Mouse (Mus musculus) left cerebral cortex, adult 11 months (tissue): Measurements from ENCODE around the gene Arhgap32.
"Not testable (repeated sequence)": the region's sequence is repeated elsewhere in the genome, so short reads cannot be mapped to it uniquely, and the experiment has no call there.

Experiments used
- DNase-seq: peaks from one replicate; pipeline ENCODE4 v3.0.0; 2022; ENCODE audit warnings: low spot score

Arhgap32 gene

DNA sequence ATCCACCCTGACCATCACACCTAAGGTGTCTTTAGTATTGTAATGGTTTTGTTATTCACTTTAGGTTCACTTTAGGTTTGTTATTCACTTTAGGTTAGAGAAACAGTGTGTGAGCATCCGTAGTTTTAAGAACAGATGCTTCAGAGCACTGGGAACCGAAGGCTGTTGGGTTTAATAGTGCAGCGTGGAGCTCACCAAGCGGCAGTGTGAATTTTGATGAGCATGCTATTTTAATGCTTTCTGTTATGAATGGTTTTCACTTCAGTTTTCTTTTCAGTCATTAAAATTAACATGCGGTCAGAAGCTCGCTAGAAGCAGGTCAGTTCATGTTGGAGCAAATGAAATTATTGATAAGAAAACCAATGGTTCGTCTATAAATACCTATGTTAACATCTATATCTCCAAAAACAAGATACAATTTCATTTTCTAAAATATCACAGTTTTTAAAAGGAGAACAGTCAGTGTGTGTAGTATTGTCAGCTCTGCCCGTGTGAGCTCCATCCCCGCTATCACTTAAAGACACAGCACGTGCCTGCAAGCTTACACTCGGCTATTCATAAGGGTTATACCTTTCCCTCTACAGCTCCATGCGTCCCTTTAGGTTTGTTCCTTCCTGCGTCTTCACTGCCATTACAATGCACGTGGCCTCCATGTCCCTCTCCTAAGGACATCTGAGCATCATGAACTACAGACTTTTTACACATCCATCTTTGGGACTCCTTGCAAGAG, 21.9 kb downstream of the Arhgap32 start:
- DNase-seq: no peak

DNA sequence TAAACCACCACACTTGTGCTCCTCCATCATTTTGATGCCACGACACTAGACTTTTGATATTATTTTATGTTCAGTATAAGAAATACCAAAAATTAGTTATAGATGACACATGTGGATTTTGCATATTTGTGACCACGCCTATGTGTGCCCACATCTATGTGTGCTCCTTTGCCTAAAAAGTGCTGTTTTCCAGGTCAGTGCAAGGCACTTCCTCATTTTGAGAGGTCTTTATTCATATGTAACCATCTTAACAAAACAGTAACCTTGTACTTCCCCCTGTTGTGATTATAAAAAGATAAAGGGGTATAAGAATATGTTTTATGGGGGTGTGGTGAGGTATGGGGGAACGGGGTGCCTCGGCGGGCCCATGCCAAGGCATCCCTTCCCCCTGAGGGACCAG, 22.7 kb downstream of the Arhgap32 start:
- no peak for DNase-seq

DNA sequence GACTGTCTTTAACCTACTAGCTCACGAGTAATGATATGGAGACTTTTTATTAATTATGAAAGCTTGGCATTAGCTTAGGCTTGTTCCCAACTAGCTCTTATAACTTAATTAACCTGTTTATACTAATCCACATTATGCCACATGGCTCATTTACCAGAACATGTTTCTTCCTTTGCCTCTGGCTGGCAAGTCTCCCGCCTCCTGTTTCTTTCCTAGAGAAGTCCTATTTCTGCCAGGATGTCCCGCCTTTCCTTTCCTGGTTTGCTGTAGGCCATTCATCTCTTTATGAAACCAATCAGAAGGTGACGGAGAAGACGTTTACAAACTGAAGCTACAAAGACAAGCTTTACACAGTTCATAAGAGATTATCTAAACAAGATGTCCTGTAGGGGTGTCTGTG, 23.7 kb downstream of the Arhgap32 start:
- DNase-seq: no peak

DNA sequence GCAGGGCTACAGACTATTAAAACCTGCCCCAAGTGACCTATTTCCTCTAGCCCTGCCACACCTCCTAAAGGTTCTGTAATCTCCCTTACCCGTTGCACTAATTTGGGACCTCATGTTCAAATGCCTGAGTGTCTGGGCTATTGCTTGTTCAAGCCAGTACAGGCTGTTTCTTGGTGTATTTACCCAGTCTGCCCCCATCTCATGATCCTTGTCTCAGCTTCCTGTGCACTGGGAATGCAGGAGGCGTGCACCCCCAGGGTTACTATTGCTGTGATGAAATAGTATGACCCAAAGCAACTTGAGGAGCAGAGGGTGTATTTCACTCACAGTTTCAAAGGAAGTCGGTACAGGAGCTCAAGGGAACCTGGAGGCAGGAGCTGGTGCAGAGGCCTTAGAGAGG, 26.9 kb downstream of the Arhgap32 start:
- DNase-seq: no peak

DNA sequence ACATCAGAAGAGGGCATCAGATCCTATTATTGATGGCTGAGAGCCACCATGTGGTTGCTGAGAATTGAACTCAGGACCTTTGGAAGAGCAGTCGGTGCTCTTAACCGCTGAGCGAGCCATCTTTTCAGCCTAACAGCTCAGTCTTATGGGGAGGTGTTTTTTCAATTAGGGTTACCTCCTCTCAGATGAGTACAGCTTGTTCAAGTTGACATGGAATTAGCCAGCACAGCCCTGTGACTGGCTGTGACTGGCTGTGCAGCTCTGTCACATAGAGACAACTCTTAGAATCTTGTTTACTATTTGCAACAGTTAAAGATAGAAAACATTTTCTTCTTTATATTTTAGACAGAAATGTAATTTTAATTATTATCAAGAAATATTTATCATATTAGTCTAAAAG, 27.5 kb downstream of the Arhgap32 start:
- DNase-seq: no peak

DNA sequence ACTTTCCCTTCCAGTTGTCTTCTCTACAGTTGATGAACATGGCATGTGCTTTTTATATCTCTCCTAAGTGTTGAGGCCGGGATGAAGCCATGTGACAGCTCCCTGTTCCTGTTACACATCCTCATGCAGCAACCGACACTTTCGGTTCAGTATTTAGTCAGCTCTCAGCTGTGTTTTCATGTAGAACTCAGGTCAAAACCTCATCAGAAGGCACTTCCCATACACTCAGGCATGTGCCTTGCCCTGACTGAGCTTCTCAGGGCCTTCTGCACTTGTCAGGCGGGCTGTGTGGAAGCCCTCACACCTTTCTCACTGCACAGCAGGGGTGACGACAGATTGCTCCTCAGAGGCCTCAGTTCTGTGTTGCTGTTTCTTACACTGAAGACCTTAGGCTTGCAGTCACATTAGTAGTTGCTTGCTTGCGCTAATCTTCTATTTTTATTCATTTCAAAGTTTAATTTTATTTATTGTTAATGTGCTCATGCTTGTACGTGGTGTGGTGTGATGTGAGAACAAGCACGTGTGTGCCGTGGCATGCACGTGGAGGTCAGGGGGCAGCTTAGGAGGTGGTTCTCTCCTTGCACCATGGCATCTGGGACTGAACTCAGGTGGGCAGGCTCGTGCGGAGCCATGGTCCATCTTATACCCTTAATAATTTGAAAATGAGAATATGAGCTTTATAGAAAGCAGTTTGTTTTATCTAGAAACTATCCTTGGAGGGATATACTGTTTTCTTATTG, 30.5 kb downstream of the Arhgap32 start:
- peak; percentile 26 for DNase-seq

DNA sequence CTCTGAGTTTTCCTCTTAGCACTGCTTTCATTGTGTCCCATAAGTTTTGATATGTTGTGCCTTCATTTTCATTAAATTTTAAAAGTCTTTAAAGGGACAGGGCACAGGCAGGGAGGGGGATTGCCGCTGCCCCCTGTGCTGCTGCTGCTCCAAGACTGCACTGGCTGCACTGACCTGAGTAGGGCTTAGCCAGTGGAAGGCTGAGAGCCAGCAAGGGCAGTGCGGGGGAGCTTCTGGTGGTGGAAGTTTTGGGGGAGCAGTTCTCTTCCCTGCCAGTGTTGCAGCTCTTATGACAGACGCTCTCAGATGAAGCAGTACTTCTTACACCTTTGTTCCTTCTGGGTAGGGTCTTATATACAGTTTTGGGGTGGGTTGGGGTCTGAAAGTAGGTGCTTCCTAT, 33.3 kb downstream of the Arhgap32 start:
- no peak for DNase-seq

DNA sequence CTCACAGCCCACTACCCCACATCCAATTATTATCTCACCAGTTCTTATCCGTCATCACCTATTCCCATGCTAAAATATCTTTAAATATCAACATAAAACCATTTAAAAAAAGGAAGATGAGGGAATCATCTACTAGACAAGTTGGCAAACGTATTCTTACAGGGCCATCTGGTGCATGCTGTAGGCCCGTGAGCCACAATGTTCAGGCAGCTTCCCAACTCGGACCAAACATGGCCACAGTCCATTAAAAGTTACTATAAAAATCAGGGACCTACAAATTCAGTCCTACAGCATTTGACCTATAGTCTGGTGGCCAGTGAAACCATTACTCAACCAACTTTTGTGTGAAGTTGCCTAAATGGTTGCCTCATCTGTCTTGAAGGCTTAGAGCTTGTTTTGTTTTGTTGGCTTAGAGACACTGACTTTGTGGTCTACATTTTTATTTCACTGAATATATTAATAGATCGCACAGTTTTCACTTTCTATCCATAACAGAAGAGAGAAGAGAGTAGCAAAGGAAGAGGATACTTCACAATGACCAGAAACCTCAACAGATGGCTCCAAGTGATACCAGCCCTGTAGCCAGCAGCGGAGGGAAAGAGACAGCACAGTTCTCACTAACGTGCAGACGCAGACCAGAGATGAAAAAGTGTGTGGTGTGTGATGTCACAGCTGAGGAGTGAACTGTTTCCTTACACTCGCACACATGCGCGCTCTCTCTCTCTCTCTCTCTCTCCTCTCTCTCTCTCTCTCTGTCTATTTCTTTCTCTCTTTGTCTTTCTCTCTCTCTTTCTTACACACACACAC, 34.1 kb downstream of the Arhgap32 start:
- no peak for DNase-seq

DNA sequence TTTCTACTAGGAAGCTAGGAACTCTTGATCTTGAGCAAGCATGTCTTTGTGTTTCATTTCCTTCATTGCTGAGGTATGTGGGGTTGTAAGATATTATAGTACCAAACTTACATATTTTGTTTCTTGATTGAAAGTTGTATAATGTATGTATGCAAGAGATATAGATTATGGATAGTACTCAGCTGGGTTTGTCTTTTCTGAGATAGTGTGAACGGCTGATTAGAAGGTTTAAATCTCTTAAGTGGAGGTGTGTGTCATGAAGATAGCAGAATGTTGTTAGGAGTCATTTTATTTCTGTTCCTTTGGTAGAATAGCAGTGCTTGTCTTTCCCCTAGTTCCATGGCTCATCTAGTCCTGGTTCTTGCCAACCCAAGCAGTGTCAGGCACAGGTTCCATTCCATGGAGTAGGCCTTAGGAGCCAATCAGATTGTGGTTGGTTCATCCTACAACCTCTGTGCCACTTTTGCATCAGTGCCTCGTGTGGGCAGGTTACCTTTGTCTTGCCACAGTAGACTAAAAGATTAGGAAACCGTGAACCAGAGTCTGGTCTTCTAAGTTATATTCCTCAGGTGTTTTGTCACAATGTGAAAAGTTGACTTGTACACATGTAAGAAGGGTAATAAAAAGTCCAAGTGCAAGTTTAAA, 38.9 kb downstream of the Arhgap32 start:
- DNase-seq: no peak

DNA sequence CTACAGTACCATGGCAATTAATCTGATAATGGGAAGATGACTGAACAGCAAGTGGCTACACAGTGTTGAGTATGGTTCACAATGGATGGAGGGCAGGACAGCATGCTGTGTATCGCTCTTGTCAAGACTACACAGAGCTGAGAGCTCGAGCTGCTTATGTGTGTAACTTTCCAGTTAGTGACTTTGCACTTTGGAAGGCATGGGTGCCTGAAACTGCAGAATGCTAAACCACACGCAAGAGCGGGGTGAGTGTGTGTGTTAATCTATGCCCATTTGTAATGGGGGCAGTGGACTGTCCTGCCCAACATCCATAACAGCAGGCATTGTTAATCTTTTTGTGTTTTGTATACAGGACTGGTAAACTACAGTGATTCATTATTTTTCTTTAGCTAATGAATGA, 40.8 kb downstream of the Arhgap32 start:
- DNase-seq: no peak

DNA sequence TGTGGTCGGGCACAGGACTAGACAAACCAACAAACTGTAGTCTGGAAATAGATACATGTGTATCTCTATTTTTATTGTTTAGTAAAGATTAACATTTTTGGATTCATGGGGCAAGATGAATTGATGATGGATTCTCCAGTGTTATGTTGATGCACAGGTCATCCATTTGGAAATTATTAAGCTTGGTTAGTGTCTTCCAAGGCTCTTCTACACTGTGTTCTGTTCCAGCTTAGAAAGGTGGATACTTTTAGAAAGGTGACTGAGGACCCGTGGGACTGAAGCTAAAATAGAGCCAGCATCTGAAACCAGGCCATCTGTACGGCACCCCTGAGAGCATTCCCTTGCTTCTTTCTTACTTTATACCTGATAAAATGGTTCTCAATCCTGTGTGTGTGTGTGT, 41.3 kb downstream of the Arhgap32 start:
- no peak for DNase-seq

DNA sequence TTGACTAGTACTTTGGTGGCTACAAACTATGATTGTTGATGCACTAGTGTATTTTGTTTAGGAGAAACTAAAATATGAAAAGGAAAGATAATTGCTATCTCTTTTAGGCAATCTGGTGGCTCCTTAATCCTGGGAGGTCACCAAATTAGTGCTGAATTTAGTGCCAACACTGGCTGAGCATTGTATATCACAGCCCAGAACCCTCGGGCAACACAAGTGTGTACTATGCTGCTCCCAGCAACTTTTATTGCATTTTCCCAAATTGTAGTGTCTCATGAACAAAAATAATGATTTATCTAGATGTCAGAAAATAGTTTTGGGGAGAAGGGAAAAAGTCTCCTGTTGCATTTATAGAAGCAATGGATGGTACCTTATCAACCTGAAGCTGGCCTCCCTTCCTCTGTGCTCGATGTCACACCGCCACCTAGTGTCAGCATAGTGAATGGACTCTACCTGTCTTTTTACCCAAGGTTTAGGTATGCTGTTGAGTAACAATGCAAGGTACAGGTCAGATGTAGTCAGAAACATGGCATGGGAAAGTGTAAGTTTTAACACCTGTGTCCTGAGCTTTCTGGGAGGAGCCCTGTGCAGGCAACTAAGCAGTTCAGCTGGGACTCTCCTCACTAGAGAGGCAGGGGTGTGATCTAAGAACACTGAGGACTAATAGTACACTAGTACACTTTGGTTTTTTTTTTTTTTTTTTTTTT, 43.1 kb downstream of the Arhgap32 start:
- peak; percentile 31 for DNase-seq

DNA sequence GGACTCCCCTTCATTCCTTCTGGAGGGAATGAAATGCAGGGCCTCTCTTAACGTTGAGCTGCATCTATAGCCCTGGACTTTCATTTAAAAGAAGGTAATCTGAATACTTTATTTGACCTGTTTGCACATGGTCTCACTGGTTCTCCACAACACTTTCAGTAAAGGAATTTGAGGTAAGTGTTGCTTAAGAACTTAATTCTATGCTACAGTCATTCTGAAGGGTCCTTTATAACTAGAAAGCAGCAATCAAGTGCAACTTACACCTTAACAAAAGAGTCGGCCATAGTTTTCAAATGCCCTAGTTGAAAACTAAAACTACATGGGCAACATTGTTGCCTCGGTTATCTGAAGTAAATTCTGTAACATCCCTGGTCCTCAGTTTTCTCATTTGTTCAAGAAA, 43.8 kb downstream of the Arhgap32 start:
- DNase-seq: no peak

DNA sequence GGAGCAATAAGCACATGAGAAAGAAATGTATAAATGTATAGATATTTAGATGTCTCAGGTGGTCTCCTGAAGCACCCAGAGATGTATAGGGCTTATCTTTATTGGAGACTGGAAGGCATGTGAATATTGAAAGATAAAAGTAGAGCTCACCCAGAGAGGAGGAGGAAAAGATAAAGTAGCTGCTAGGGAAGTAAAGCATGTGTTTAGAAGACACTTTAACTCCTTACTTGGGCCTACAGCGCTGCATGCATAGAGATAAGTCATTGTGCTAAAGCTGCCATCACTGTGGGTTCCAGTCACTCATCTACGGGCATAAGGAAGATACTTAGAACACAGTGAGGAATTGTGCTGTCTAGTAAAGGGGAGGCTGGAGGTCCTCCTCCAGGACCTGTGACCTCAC, 46.9 kb downstream of the Arhgap32 start:
- no peak for DNase-seq

DNA sequence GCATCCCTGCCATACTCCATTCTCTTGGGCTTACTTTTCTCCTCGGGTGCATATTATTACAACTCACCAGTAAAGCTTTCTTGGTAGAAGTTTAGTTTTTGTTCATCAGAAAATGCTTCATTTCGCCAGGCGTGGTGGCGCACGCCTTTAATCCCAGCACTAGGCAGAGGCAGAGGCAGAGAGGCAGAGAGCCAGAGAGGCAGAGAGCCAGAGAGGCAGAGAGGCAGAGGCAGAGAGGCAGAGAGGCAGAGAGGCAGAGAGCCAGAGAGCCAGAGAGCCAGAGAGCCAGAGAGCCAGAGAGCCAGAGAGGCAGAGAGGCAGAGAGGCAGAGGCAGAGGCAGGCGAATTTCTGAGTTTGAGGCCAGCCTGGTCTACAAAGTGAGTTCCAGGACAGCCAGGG, 47.9 kb downstream of the Arhgap32 start:
- DNase-seq: not testable (repeated sequence)

DNA sequence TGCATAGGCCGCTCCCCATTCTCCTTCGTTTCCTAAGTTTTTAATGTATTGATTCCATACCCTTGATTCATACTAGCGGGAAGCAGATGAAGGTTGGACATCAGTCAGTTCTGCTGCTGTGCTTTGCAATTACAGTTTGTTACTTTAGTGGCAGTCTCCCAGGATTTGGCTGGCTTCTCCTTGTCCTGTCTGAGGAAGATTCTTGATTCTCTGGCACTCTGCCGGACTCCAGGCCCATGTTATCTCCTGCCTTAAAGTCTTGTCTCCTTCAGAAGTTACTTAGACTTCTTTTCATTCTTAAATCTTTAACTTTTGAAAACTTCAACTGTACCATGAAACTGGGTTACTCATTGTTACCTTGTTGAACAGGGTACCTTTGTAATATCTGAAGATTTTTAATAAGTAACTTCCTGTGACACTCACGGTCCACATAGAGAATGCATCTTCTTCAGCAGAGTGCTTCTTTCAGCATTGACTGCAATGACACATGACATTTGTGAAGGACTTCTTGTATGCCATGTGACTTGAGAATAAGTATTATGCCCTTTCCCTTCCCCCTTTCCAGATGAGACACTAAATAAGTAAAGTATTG, 52.7 kb downstream of the Arhgap32 start:
- no peak for DNase-seq

DNA sequence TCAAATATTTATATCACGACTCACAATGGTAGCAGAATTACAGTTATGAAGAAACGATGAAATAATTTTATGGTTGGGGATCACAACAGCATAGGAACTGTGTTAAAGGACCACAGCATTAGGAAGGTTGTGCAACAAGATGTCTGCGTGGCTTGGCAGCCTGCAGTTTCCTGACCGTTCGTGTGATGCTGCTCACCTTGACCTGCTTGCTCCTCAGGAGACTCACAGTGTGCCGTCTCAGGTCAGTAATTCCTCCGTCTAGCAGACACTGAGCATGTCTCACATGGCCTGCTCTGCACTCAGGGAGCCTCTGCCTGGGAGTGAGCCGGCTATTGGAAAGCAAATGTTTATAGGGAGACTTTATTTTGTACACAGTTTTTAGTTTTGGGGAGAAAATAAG, 54.8 kb downstream of the Arhgap32 start:
- no peak for DNase-seq

DNA sequence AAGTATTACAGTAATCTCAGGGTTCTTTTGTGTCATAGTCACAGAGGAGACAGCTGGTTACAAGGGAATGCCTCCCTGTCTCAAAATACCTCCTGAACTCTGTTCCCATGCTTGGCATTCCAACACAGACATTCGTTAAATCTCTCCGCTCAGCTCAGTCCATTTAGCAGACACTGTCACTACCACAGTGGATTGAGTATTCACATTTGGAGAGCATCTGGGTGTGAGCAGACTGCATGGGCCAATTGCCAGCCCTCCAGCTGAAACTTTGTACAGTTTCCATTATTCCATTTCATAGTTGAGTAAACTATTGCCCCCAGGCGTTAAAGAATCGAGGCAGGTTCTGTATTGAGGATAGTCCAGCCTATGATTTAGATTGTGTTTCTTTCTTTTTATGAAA, 60.7 kb downstream of the Arhgap32 start:
- DNase-seq: no peak

DNA sequence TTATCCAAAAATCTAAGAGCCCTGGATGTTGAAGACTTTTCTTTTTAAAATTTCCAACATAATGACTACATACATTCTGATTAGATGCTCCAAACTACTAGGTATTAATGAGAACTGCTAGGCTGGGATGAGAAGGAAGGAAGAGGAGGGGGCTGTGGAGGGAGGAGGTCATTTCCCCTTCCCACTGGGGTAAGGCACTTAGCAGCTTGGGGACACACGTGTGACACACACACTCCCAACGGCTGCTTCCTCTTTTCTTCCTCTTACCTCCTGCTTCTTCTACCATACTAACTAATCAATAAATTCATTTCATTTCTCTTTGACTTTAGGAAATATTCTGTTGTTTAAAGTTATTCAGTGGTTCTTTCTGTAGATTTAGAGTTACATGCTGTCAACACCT, 65.2 kb downstream of the Arhgap32 start:
- no peak for DNase-seq

DNA sequence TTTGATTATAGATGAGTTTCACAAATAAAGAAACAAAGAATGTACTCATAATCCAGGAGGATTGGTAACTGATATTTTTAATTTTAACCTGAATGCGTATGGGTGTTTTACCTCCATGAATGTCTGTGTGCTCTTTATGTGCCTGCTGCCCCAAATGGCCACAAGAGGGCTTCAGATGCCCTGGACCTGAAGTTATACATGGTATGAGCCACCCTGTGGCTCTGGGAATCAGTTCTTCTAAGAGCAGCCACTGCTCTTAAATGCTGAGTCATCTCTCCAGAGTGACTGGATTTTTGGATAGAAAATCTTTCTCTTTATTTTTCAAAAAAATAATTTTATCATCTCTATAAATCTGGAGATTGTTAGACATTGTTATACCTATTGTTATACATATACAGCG, 70.6 kb downstream of the Arhgap32 start:
- DNase-seq: no peak

DNA sequence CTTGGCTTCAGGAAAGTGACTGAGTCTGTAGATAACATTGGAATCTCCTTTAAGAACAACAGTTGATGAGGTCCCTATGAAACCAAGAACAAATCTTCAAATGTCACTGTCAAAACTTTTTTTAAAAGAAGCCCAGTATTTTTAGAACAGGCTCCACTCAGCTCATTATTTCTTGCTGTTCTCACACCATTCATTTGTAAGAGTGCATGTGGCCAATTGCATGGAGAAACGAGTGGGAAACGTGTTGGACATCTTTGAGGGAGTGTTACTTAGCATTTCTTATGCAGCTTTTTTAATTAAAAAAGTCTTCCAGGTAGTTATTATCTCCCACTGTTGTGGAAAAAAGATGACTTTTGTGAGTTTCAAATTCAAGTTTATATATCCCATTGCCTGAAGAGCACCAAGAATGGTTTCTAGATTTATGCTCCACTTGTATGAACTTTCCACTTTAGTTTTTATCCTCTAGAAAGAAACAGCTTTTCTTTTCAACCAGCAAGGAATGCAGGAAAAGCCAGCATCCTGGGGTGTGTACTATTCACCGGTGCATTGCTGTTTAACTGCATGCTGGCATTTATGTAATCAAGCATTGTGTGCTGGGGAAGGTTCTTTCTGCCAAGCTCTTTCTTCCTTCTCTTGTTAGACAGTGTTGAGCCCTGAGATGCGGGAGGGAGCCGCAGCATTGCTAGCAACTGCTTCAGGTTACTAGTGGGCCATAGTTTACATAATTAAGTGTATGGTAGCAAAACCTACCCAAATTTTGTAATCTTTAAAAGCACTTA, 76.5 kb downstream of the Arhgap32 start:
- DNase-seq: no peak
